Mouse (Mus musculus) cortical plate, adult 2 months (tissue): ENCODE results near the gene Akr1d1.

Source experiments
- CTCF ChIP-seq: fragments of 200-500 bp; IDR thresholded peaks from 2 replicates; pipeline ENCODE4 v1.5.1; 2011; ENCODE audit warnings: mild to moderate bottlenecking, control low read depth, low read length; ENCODE audit not compliant: insufficient read depth; ENCODE audit errors: extremely low read depth
- POLR2A ChIP-seq: fragments of 200-500 bp; IDR thresholded peaks from 2 replicates; pipeline ENCODE4 v1.6.1; 2011; ENCODE audit warnings: mild to moderate bottlenecking, low read length, control low read depth; ENCODE audit not compliant: insufficient read depth; ENCODE audit errors: extremely low read depth

DNA sequence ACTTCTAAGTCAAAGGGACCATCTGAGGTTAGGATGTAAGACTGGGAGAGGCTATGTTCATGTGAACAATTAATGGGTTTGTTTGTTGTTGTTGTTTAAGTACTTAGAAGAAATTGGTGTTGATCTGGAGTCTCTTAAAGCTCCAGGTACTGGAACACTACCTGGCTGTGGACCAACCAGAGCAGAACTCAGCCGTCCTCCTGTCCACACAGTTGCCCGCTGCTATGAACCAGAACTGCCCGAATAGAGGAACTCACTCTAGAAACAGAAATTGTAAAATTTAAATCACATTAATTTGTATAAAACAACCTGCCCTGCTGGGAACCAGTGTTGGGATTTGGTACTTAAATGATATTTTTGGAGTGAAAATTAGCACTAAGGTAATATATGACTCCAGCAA is 12.2 kb downstream of the Akr1d1 start:
- TF ChIP-seq POLR2A (no peak), CTCF (no peak)
